Mouse (Mus musculus): ENCODE data around the gene Ryr2. TPM values are rescaled to one million over a fixed set of nuclear protein-coding genes. Genes with fewer than 3 reads are reported as not detected.

The Ryr2 gene
- polyA plus RNA-seq, 1 experiment = 68.6 TPM

GRCm38 (mm10) chr13:11902856-11903255 is 203.9 kb downstream of the Ryr2 start:
- DNase-seq (ENCODE audit: extremely low spot score in 1 of 2, low spot score in 1 of 2) = no peak

- DNase-seq (ENCODE audit: extremely low spot score in 1 of 2, low spot score in 1 of 2) = no peak
These were observed 206.1 kb downstream of the Ryr2 start for GRCm38 (mm10) chr13:11900631-11901030.

GRCm38 (mm10) chr13:11895631-11896030 is 211.1 kb downstream of the Ryr2 start:
- no peak for DNase-seq (ENCODE audit: extremely low spot score in 1 of 2, low spot score in 1 of 2)

- DNase-seq (ENCODE audit: extremely low spot score in 1 of 2, low spot score in 1 of 2) = no peak
These were observed 215.0 kb downstream of the Ryr2 start for GRCm38 (mm10) chr13:11891739-11892138.

- DNase-seq (ENCODE audit: extremely low spot score in 1 of 2, low spot score in 1 of 2) = peak in 1 of 2 experiments; percentile 33
These were observed 215.6 kb downstream of the Ryr2 start for GRCm38 (mm10) chr13:11891115-11891514.

GRCm38 (mm10) chr13:11884175-11884574 is 222.6 kb downstream of the Ryr2 start:
- peak; percentile 48 to 54 for DNase-seq (ENCODE audit: extremely low spot score in 1 of 2, low spot score in 1 of 2)

- no peak for DNase-seq (ENCODE audit: extremely low spot score in 1 of 2, low spot score in 1 of 2)
These were observed 224.4 kb downstream of the Ryr2 start for GRCm38 (mm10) chr13:11882359-11882758.

GRCm38 (mm10) chr13:11880503-11881227 is 226.1 kb downstream of the Ryr2 start:
- DNase-seq (ENCODE audit: extremely low spot score in 1 of 2, low spot score in 1 of 2) = no peak

GRCm38 (mm10) chr13:11879037-11879436 is 227.7 kb downstream of the Ryr2 start:
- no peak for DNase-seq (ENCODE audit: extremely low spot score in 1 of 2, low spot score in 1 of 2)

GRCm38 (mm10) chr13:11874852-11875251 is 231.9 kb downstream of the Ryr2 start:
- DNase-seq (ENCODE audit: extremely low spot score in 1 of 2, low spot score in 1 of 2) = no peak

- DNase-seq (ENCODE audit: extremely low spot score in 1 of 2, low spot score in 1 of 2) = no peak
These were observed 236.8 kb downstream of the Ryr2 start for GRCm38 (mm10) chr13:11869971-11870370.

- DNase-seq (ENCODE audit: extremely low spot score in 1 of 2, low spot score in 1 of 2) = no peak
These were observed 237.3 kb downstream of the Ryr2 start for GRCm38 (mm10) chr13:11869486-11869885.

- DNase-seq (ENCODE audit: extremely low spot score in 1 of 2, low spot score in 1 of 2) = no peak
These were observed 237.8 kb downstream of the Ryr2 start for GRCm38 (mm10) chr13:11868979-11869378.

- DNase-seq (ENCODE audit: extremely low spot score in 1 of 2, low spot score in 1 of 2) = no peak
These were observed 238.7 kb downstream of the Ryr2 start for GRCm38 (mm10) chr13:11868056-11868455.

- peak in 1 of 2 experiments; percentile 29 for DNase-seq (ENCODE audit: extremely low spot score in 1 of 2, low spot score in 1 of 2)
These were observed 241.5 kb downstream of the Ryr2 start for GRCm38 (mm10) chr13:11865261-11865660.

GRCm38 (mm10) chr13:11851691-11852090 is 255.1 kb downstream of the Ryr2 start:
- DNase-seq (ENCODE audit: extremely low spot score in 1 of 2, low spot score in 1 of 2) = no peak

GRCm38 (mm10) chr13:11843889-11844288 is 262.9 kb downstream of the Ryr2 start:
- DNase-seq (ENCODE audit: extremely low spot score in 1 of 2, low spot score in 1 of 2) = no peak

- DNase-seq (ENCODE audit: extremely low spot score in 1 of 2, low spot score in 1 of 2) = no peak
These were observed 268.9 kb downstream of the Ryr2 start for GRCm38 (mm10) chr13:11837870-11838269.

GRCm38 (mm10) chr13:11837152-11837551 is 269.6 kb downstream of the Ryr2 start:
- no peak for DNase-seq (ENCODE audit: extremely low spot score in 1 of 2, low spot score in 1 of 2)

GRCm38 (mm10) chr13:11836304-11837078 is 270.3 kb downstream of the Ryr2 start:
- DNase-seq (ENCODE audit: extremely low spot score in 1 of 2, low spot score in 1 of 2) = no peak

GRCm38 (mm10) chr13:11831210-11831609 is 275.5 kb downstream of the Ryr2 start:
- DNase-seq (ENCODE audit: extremely low spot score in 1 of 2, low spot score in 1 of 2) = no peak

Measured in frontal cortex, adult 2 months (tissue).